Mouse (Mus musculus): ENCODE data around the gene Vmn2r11. TPM values are rescaled to one million over a fixed set of nuclear protein-coding genes. Genes with fewer than 3 reads are reported as not detected.

Gene Vmn2r11
- not detected for polyA plus RNA-seq (2014; fragmentation: Illumina TruSeq; extraction: RNeasy Lipid Tissue Mini Kit (QIAGEN cat#74804); ENCODE audit: low read depth, low replicate concordance)

DNA sequence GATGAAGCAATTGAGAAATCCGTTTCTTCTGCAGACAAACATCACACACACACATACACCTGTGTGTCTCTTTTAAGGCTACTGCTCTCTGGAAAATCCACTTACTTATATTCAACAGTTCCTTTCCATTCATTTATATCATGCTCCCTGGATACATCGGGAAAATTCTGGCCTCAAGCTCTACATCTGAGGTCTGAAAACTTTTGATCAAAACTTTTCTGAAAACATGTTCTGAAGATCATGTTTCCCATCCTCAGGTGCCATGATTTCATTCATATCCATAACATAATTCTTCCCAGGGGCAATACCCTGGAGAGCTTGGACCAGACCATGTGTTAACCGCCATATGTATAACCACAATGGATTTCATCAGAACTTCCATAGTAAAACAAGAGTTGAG is at the start of gene Vmn2r11:
Gene Vmn2r11, minus strand, starts transcription at position 101 of the 400 bp plus-strand sequence.

DNA sequence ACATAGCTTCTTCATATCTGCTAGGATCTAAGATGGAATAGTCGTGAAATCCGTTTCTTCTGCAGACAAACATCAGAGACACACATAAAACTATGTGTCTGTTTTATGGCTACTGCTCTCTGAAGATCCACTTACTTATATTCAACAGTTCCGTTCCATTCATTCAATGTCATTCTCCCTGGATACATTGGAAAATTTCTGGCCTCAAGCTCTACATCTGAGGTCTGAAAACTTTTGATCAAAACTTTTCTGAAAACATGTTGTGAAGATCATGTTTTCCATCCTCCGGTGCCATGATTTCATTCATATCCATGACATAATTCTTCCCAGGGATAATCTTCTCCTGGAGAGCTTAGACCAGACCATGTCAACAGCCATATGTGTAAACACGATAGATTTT is 38.5 kb upstream of the Vmn2r11 start, which contains the start of gene Vmn2r12:
Gene Vmn2r12, minus strand, starts transcription at position 101 of the 400 bp plus-strand sequence.

DNA sequence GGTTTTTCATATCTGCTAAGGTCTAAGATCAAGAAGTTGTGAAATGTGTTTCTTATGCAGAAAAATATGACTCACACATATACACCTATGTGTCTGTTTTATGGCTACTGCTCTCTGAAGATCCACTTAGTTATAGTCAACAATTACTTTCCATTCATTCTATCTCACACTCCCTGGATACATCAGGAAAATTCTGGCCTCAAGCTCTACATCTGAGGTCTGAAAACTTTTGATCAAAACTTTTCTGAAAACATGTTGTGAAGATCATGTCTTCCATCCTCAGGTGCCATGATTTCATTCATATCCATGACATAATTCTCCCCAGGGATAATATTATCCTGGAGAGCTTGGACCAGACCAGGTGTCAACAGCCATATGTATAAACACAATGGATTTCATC is 52.9 kb downstream of the Vmn2r11 start, which contains the start of gene Vmn2r10:
Gene Vmn2r10, minus strand, starts transcription at position 101 of the 400 bp plus-strand sequence.

Other genes with a start within 250 kb of the Vmn2r11 start
- not detected for gene Vmn2r9, start 207.0 kb downstream of the Vmn2r11 start, polyA plus RNA-seq (2014; fragmentation: Illumina TruSeq; extraction: RNeasy Lipid Tissue Mini Kit (QIAGEN cat#74804); ENCODE audit: low read depth, low replicate concordance)
- gene Vmn2r10, start 53.0 kb downstream of the Vmn2r11 start, polyA plus RNA-seq (2014; fragmentation: Illumina TruSeq; extraction: RNeasy Lipid Tissue Mini Kit (QIAGEN cat#74804); ENCODE audit: low read depth, low replicate concordance), result not detected
- gene Vmn2r12, start 38.4 kb upstream of the Vmn2r11 start, polyA plus RNA-seq (2014; fragmentation: Illumina TruSeq; extraction: RNeasy Lipid Tissue Mini Kit (QIAGEN cat#74804); ENCODE audit: low read depth, low replicate concordance), result not detected
- gene Vmn2r13, start 132.6 kb upstream of the Vmn2r11 start, polyA plus RNA-seq (2014; fragmentation: Illumina TruSeq; extraction: RNeasy Lipid Tissue Mini Kit (QIAGEN cat#74804); ENCODE audit: low read depth, low replicate concordance), result not detected
- not detected for gene Vmn2r14, start 165.1 kb upstream of the Vmn2r11 start, polyA plus RNA-seq (2014; fragmentation: Illumina TruSeq; extraction: RNeasy Lipid Tissue Mini Kit (QIAGEN cat#74804); ENCODE audit: low read depth, low replicate concordance)
- gene Vmn2r15, start 238.1 kb upstream of the Vmn2r11 start, polyA plus RNA-seq (2014; fragmentation: Illumina TruSeq; extraction: RNeasy Lipid Tissue Mini Kit (QIAGEN cat#74804); ENCODE audit: low read depth, low replicate concordance), result not detected

Measured in kidney, adult 10 weeks (tissue).